Mouse (Mus musculus) myocyte (in vitro differentiated cells): ENCODE results near the gene Ncam1.

Experiments
- E2F4 ChIP-seq: IDR thresholded peaks from one replicate; pipeline ENCODE4 v1.6.1; 2011; ENCODE audit warnings: mild to moderate bottlenecking, control low read depth, moderate library complexity; ENCODE audit not compliant: insufficient read depth
- MAX ChIP-seq: IDR thresholded peaks from one replicate; pipeline ENCODE4 v1.6.1; 2011; ENCODE audit warnings: low read depth, mild to moderate bottlenecking, control low read depth
- POLR2A ChIP-seq: IDR thresholded peaks from one replicate; pipeline ENCODE4 v1.6.1; 2011; ENCODE audit warnings: low read depth, mild to moderate bottlenecking, control low read depth, moderate library complexity; ENCODE audit not compliant: insufficient read length
- POLR2AphosphoS2 ChIP-seq: IDR thresholded peaks from one replicate; pipeline ENCODE4 v1.6.1; 2011; ENCODE audit warnings: low read depth, control low read depth; ENCODE audit not compliant: insufficient read length
- SRF ChIP-seq: IDR thresholded peaks from one replicate; pipeline ENCODE4 v1.6.1; 2011; ENCODE audit warnings: low read depth; ENCODE audit not compliant: control insufficient read depth, insufficient read length
- TCF12 ChIP-seq: IDR thresholded peaks from one replicate; pipeline ENCODE4 v1.6.1; 2011; ENCODE audit warnings: mild to moderate bottlenecking, control low read depth; ENCODE audit not compliant: poor library complexity, insufficient read depth, severe bottlenecking
- USF1 ChIP-seq: IDR thresholded peaks from one replicate; pipeline ENCODE4 v1.6.1; 2011; ENCODE audit warnings: low read depth, mild to moderate bottlenecking, control low read depth, moderate library complexity

GRCm38 (mm10) chr9:49733726-49734125, 65.0 kb downstream of the Ncam1 start:
- TF ChIP-seq POLR2A (no peak), E2F4 (no peak), USF1 (no peak), TCF12 (no peak), POLR2AphosphoS2 (peak; percentile 26), SRF (no peak), MAX (no peak)
